Mouse (Mus musculus) kidney, adult 2 months (tissue): ENCODE results near the gene Abhd12b. TPM values are rescaled to one million over a fixed set of nuclear protein-coding genes. Genes with fewer than 3 reads are reported as not detected.

Experiments used
- DNase-seq: peaks from one replicate; pipeline ENCODE4 v3.0.0; 2021
- H3K27ac ChIP-seq: fragments of 200-500 bp; 2 replicates; pipeline ENCODE4 v1.5.1; 2012; ENCODE audit warnings: low read depth, low read length, control low read depth, inconsistent platforms; ENCODE audit not compliant: insufficient read depth
- H3K27me3 ChIP-seq: fragments of 200-500 bp; replicated peaks from 2 replicates; pipeline ENCODE4 v1.6.1; 2012; ENCODE audit warnings: mild to moderate bottlenecking, moderate library complexity, low read length, inconsistent platforms; ENCODE audit not compliant: control insufficient read depth, insufficient read depth
- H3K36me3 ChIP-seq: fragments of 200-500 bp; 2 replicates; pipeline ENCODE4 v1.6.1; 2012; ENCODE audit warnings: mild to moderate bottlenecking, moderate library complexity, low read length, inconsistent platforms; ENCODE audit not compliant: control insufficient read depth, insufficient read depth
- H3K4me1 ChIP-seq: fragments of 200-500 bp; 2 replicates; pipeline ENCODE4 v1.6.1; 2011; ENCODE audit warnings: low read length; ENCODE audit not compliant: control insufficient read depth, insufficient read depth
- H3K4me3 ChIP-seq: fragments of 200-500 bp; 2 replicates; pipeline ENCODE4 v1.5.1; 2011; ENCODE audit warnings: mild to moderate bottlenecking, low read depth, low read length, control low read depth; ENCODE audit not compliant: insufficient read depth
- CTCF ChIP-seq: fragments of 200-500 bp; conservative IDR thresholded peaks from 2 replicates; pipeline ENCODE4 v1.5.1; 2011; ENCODE audit warnings: low read depth, mild to moderate bottlenecking, control low read depth, low read length, moderate library complexity, mixed read lengths; ENCODE audit not compliant: insufficient read depth, insufficient read length
- POLR2A ChIP-seq: fragments of 200-500 bp; IDR thresholded peaks from one replicate; pipeline ENCODE4 v1.6.1; 2011; ENCODE audit warnings: low read depth, low read length, control low read depth
- WGBS: fragments of 180-500 bp; shearing (Covaris S2); methylation state at CpG from one replicate; pipeline ENCODE4 v1.1.7; 2018; 5-methylcytosine and 5-hydroxymethylcytosine counted together
- polyA plus RNA-seq: library from polyadenylated mRNA; depleted of rRNA; stranded (reverse); fragments of >200 nt; gene quantifications from 2 replicates; pipeline ENCODE4 v1.2.3, GENCODE M21; 2012; rRNA removed

Gene Abhd12b
- polyA plus RNA-seq = not detected in 2 replicates

DNA sequence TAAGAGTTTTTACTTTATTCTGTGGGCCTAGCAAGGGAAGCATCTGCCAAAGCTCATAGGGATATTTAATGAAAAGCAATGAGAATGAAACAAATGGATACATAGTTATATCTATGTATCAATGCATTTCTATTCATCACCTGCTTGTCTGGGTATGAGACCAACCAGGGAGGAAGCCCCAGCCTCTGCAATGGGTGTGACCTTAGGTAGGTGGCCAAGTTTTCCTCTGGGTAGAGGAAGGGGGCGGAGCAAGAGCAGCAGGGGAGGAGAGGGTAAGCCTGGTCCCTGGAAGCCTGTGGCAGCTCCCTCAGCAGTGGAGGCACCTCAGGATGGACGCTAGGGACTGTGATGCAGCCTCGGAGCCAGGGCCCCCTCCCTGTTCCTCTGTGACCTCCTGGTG is at the start of gene Abhd12b:
Gene Abhd12b, plus strand, starts transcription at position 301 of the 400 bp plus-strand sequence.
- H3K4me1 ChIP-seq = peaks cover under 1% of the 10 kb centered on the region; the same call in 1 of the 2 replicates
- 65% methylated on average over 3 of the region's 3 CpGs for WGBS
- H3K27ac ChIP-seq = no peak within 1 kb of the TSS
- no peaks in the 10 kb centered on the region for H3K36me3 ChIP-seq
- DNase-seq = no peak
- no peak within 1 kb of the TSS for H3K4me3 ChIP-seq
- TF ChIP-seq POLR2A (no peak), CTCF (no peak)
- H3K27me3 ChIP-seq = no peaks in the 10 kb centered on the region

GRCm38 (mm10) chr12:70104199-70104598 is 49.7 kb upstream of the Abhd12b start:
- DNase-seq = peak; percentile 52
- TF ChIP-seq POLR2A (no peak), CTCF (no peak)
- WGBS = 39% methylated on average over 4 of the region's 4 CpGs
- no peaks in the 10 kb centered on the region for H3K36me3 ChIP-seq
- no peaks in the 10 kb centered on the region for H3K4me1 ChIP-seq
- H3K27ac ChIP-seq = no peak overlapping the region
- no peak overlapping the region for H3K4me3 ChIP-seq
- H3K27me3 ChIP-seq = no peaks in the 10 kb centered on the region

- TF ChIP-seq POLR2A (no peak), CTCF (no peak)
- H3K27me3 ChIP-seq = no peaks in the 10 kb centered on the region
- H3K4me3 ChIP-seq = no peak overlapping the region
- H3K27ac ChIP-seq = no peak overlapping the region
- 45% methylated on average over 5 of the region's 5 CpGs for WGBS
- H3K4me1 ChIP-seq = no peaks in the 10 kb centered on the region
- H3K36me3 ChIP-seq = no peaks in the 10 kb centered on the region
- peak; percentile 73 for DNase-seq
Observed at GRCm38 (mm10) chr12:70104776-70105420, 49.0 kb upstream of the Abhd12b start.

DNA sequence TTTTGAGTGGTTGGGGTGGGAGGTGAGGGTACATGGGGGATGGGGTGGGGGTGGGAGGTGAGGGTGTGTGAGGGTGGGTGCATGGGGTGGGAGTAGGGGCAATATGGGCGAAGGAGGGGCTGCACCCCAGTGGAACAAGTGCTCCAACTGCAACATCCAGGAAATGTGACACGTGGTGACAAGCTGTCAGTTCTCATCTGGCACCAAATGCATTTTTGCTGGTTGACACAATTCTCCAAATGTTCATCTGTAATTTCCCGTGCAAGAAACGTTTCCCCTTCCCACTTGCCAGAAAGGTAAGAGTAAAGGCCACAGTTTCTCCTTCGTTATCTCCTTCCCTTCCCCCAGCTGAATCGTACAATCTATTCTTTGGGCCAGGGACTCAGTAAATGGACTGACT is 48.1 kb upstream of the Abhd12b start:
- H3K27ac ChIP-seq = no peak overlapping the region
- no peak overlapping the region for H3K4me3 ChIP-seq
- TF ChIP-seq CTCF (no peak), POLR2A (no peak)
- no peaks in the 10 kb centered on the region for H3K27me3 ChIP-seq
- no peak for DNase-seq
- H3K4me1 ChIP-seq = peaks cover 8% of the 10 kb centered on the region; the same call in 1 of the 2 replicates
- WGBS = 69% methylated on average over 6 of the region's 6 CpGs
- no peaks in the 10 kb centered on the region for H3K36me3 ChIP-seq

GRCm38 (mm10) chr12:70106508-70106907 is 47.4 kb upstream of the Abhd12b start:
- no peak for DNase-seq

GRCm38 (mm10) chr12:70108104-70108503 is 45.8 kb upstream of the Abhd12b start:
- DNase-seq = no peak
- Histone ChIP-seq H3K27me3 (no peaks in the 10 kb centered on the region), H3K27ac (no peak overlapping the region), H3K4me1 (peaks cover 8% of the 10 kb centered on the region; the same call in 1 of the 2 replicates), H3K4me3 (no peak overlapping the region), H3K36me3 (no peaks in the 10 kb centered on the region)
- WGBS = 76% methylated on average over 2 of the region's 2 CpGs
- TF ChIP-seq CTCF = no peak
- no peak for TF ChIP-seq POLR2A

More at GRCm38 (mm10) chr12:70106508-70106907, 47.4 kb upstream of the Abhd12b start:
- H3K4me1 ChIP-seq = peaks cover 8% of the 10 kb centered on the region; the same call in 1 of the 2 replicates
- H3K27me3 ChIP-seq = no peaks in the 10 kb centered on the region
- no peak overlapping the region for H3K27ac ChIP-seq
- H3K4me3 ChIP-seq = no peak overlapping the region
- TF ChIP-seq POLR2A = no peak
- TF ChIP-seq CTCF = no peak
- no peaks in the 10 kb centered on the region for H3K36me3 ChIP-seq
- WGBS = 61% methylated on average over 9 of the region's 9 CpGs

DNA sequence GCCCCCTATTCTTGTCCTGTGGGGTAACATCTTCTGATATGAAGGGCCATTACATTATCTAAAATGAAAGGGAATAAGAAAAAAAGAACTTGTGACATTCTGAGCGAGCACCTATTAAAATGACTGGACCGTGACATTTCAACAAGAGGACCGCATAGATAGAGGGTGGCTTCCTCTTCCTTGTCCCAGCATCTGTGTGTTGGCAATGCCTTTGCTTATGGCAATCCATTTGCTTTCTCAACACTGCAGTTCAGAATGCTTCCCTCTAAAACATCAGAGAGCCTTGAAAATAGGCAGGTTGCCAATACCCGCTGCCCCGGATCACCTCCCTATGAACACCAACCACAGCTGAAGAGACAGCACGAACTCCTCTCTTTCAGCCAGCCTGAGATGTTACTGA is 44.0 kb upstream of the Abhd12b start:
- no peak overlapping the region for H3K4me3 ChIP-seq
- 41% methylated on average over 6 of the region's 6 CpGs for WGBS

More for the DNA sequence above, 44.0 kb upstream of the Abhd12b start:
- TF ChIP-seq POLR2A (no peak), CTCF (no peak)
- Histone ChIP-seq H3K27me3 (no peaks in the 10 kb centered on the region), H3K27ac (no peak overlapping the region), H3K4me1 (peaks cover 8% of the 10 kb centered on the region; the same call in 1 of the 2 replicates), H3K36me3 (no peaks in the 10 kb centered on the region)
- DNase-seq = peak; percentile 34
